ENCODE assay signal across 8 mouse cellular contexts in genomic region chr1:126830031-126830927, GRCm38 (mm10). TPM values are rescaled to one million over a fixed set of nuclear protein-coding genes. Genes with fewer than 3 reads are reported as not detected.
A peak's percentile ranks its signal among the peaks of the same experiment; 100 is the strongest.
DNase-seq lines count a peak whose midpoint lies in the region; ATAC-seq and TF ChIP-seq lines count a peak whose summit lies in the region.

Gene Nckap5, minus strand, starts transcription at chr1:126830799.

- peak; percentile 57 to 61 for DNase-seq in adrenal gland, adult 18-20 months (ENCODE audit: low spot score in 2 of 2)
- peak; percentile 39 for DNase-seq in embryo, embryonic 11.5 days (ENCODE audit: low read depth, low spot score)
- peak; percentile 53 to 68 for DNase-seq in gastrocnemius, postnatal 36 days
- peak; percentile 38 for DNase-seq in induced T-regulatory cell, adult 2 months (ENCODE audit: low read depth)
- peak; percentile 70 to 71 for DNase-seq in left cerebral cortex, adult 2 months (ENCODE audit: extremely low spot score in 1 of 2, low spot score in 2 of 2)
- DNase-seq in lung, postnatal 36 days = peak; percentile 86
- peak; percentile 88 for DNase-seq in right cerebral cortex, postnatal 14 days

- intact Hi-C loops in gastrocnemius, postnatal 36 days (cut with DNase I) = no loop called here
- intact Hi-C loops in left cerebral cortex, adult 2 months (cut with DNase I) = loop anchor here (5.0 kb wide), 2 partner anchors 93 to 97 kb away; no protein-coding TSS in a partner anchor

- peak within 1 kb of the TSS; percentile 38 for H3K4me3 ChIP-seq in left cerebral cortex, adult 2 months

- no peak within 1 kb of the TSS for H3K27ac ChIP-seq in left cerebral cortex, adult 2 months

- ATAC-seq in monocyte, adult 5-6 weeks (replicated peaks; ENCODE audit: insufficient number of reproducible peaks, low FRiP score, low TSS enrichment, poor library complexity, severe bottlenecking) = no peak

- no peak for TF ChIP-seq CTCF in left cerebral cortex, adult 2 months (IDR thresholded peaks at IDR 0.05)

RNA-seq across cellular contexts. Expression of gene Nckap5, which starts in this region (rescaled TPM):
- 10 to 100 TPM; 25.8 to 55.1 TPM for total RNA-seq in adrenal gland, adult 18-20 months (2021)
- 1 to 10 TPM in 1 of 2 experiments, under 1 TPM in 1; 0.62 to 1.2 TPM for total RNA-seq in gastrocnemius, postnatal 36 days (2021)
- 1 to 10 TPM; 5.6 to 9.9 TPM for total RNA-seq in left cerebral cortex, adult 2 months (2021)
- not detected in 3 replicates for total RNA-seq in monocyte, adult 5-6 weeks (2017)

Comparison
In these comparisons a context has a peak if more than half of its experiments do, and no peak if none do; other contexts are left out.
1. DNase-seq: peak in every context shown above with its lines; median percentile 88 in right cerebral cortex, postnatal 14 days; 86 in lung, postnatal 36 days; 70 in left cerebral cortex, adult 2 months; 60 in gastrocnemius, postnatal 36 days; 59 in adrenal gland, adult 18-20 months; 39 in embryo, embryonic 11.5 days; 38 in induced T-regulatory cell, adult 2 months.